Comparison of ENCODE assay signal across 8 mouse cellular contexts in genomic region chr16:78375222-78375621, GRCm38 (mm10). TPM values are rescaled to one million over a fixed set of nuclear protein-coding genes. Genes with fewer than 3 reads are reported as not detected.
A peak's percentile ranks its signal among the peaks of the same experiment; 100 is the strongest.
DNase-seq lines count a peak whose midpoint lies in the region; ATAC-seq lines count a peak whose summit lies in the region.

No protein-coding gene starts in this region.

- H3K27me3 ChIP-seq in lung, embryonic 16.5 days (ENCODE audit: control insufficient read depth, insufficient read depth, low read depth, low read length) = no peaks in the 10 kb centered on the region

- peak; percentile 7 for DNase-seq in right cerebral cortex, postnatal 14 days
- DNase-seq in right cerebral cortex, postnatal 4 days = no peak
- peak; percentile 50 for DNase-seq in embryo, embryonic 10.5 days (ENCODE audit: low spot score)
- DNase-seq in retina, embryonic 14.5 days (ENCODE audit: low spot score) = peak; percentile 41
- DNase-seq in cerebellum, postnatal 25 days = no peak
- DNase-seq in cerebellum, adult 9-10 months = no peak

- peak; percentile 30 to 61 for ATAC-seq in hematopoietic stem cell, adult 5-6 weeks (replicated peaks in 1 of 2; ENCODE audit: insufficient read depth in 1 of 2, low FRiP score in 2 of 2, low TSS enrichment in 1 of 2, low read depth in 1 of 2, poor library complexity in 2 of 2, severe bottlenecking in 2 of 2)
- ATAC-seq in lung, embryonic 16.5 days (ENCODE audit: low read depth) = no peak

- no peaks in the 10 kb centered on the region for H3K9me3 ChIP-seq in lung, embryonic 16.5 days (ENCODE audit: control insufficient read depth, low read length)

- peak overlapping the region; percentile 93 for H3K4me3 ChIP-seq in lung, embryonic 16.5 days (ENCODE audit: low read length)

- peaks cover 5% of the 10 kb centered on the region; the same call in 1 of the 2 replicates for H3K36me3 ChIP-seq in lung, embryonic 16.5 days (ENCODE audit: control insufficient read depth, insufficient read depth, low read length)

- no peak overlapping the region for H3K27ac ChIP-seq in lung, embryonic 16.5 days (ENCODE audit: low read length)

- H3K4me2 ChIP-seq in lung, embryonic 16.5 days (ENCODE audit: low read depth, low read length) = peak overlapping the region; percentile 90

- peaks cover 22% of the 10 kb centered on the region for H3K4me1 ChIP-seq in lung, embryonic 16.5 days (replicated peaks; ENCODE audit: control insufficient read depth, insufficient read depth, low read length)

- peak overlapping the region; percentile 54 for H3K9ac ChIP-seq in lung, embryonic 16.5 days (ENCODE audit: low read length)

- WGBS in lung, embryonic 16.5 days = 15% methylated on average over 10 of the region's 10 CpGs

RNA-seq across cellular contexts. Expression of gene Btg3, which starts 1.8 kb away (rescaled TPM):
- 20.8 and 26.1 TPM in 2 replicates for total RNA-seq in hematopoietic stem cell, adult 5-6 weeks (2017)
- polyA plus RNA-seq in lung, embryonic 16.5 days (2015; fragmentation: Nextera tagmentation; extraction: Ambion mirVana) = 35.7 and 43.7 TPM in 2 replicates

Comparison
In these comparisons a context has a peak if more than half of its experiments do, and no peak if none do; other contexts are left out.
1. DNase-seq: peak in right cerebral cortex, postnatal 14 days (single experiment), embryo, embryonic 10.5 days (single experiment) and retina, embryonic 14.5 days (single experiment); none in right cerebral cortex, postnatal 4 days (single experiment), cerebellum, postnatal 25 days (0 of 2) and cerebellum, adult 9-10 months (single experiment).